Mouse (Mus musculus) G1E (cell line): Measurements from ENCODE around the gene Lhb.

Source experiments
- CTCF ChIP-seq: IDR thresholded peaks from 2 replicates; pipeline ENCODE4 v1.5.1; 2012; ENCODE audit warnings: low read depth, low read length, inconsistent platforms, mixed read lengths
- GATA1 ChIP-seq: IDR thresholded peaks from 2 replicates; pipeline ENCODE4 v1.6.1; 2012; ENCODE audit warnings: borderline replicate concordance, low read length, inconsistent platforms, mixed read lengths

DNA sequence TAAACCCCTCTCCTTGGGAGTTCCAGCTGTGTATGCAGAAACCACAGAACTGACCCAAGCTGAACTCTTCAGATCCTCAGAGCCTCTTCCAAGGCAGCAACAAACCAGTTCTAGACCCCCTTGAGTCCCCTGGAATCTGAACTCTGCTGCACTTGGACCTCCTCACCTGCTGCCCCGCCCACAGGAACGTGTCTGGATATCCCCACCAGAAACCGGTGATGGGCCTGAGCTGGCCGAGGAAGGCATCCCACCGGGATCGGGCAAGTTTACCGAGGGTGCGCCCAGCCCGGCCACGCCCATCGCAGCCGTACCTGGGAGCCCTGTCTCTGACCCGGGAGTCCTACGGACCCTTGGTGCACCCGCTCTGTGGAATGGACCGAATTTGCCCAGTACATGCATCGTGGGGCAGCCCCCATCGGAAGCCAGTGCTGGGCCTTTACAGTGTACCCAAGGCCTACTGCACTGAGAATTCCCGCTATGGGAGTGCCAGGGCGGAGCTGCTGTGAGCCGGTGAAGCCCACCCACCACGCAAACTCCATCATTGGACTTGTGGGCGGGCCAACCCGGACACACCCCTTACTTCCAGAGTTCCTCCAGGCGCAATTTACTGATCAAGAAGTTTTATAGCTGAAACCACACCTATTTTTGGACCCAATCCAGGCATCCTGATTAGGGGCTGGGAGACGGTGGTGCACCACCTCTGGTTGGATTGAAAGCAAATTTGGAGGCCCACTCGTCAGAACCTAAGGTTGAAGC lies 583 bp upstream of the Lhb start:
- TF ChIP-seq GATA1 (no peak), CTCF (no peak)
